Mouse (Mus musculus): ENCODE data around the gene Ugt1a10. TPM values are rescaled to one million over a fixed set of nuclear protein-coding genes. Genes with fewer than 3 reads are reported as not detected.

Ugt1a10 gene
- polyA plus RNA-seq, 1 experiment = not detected

GRCm38 (mm10) chr1:88235894-88236415 is 180.8 kb downstream of the Ugt1a10 start:
- TF ChIP-seq CTCF (IDR thresholded peaks at IDR 0.05; ENCODE audit: extremely low read depth, insufficient read length, insufficient replicate concordance, low read depth, low read length) (no peak), POLR2A (IDR thresholded peaks at IDR 0.05; ENCODE audit: low read depth, low read length) (no peak)
- no peaks in the 10 kb centered on the region for H3K4me1 ChIP-seq (ENCODE audit: control insufficient read depth, insufficient read depth, insufficient read length, low read length)
- H3K27me3 ChIP-seq (ENCODE audit: control insufficient read depth, insufficient read depth, low read length) = no peaks in the 10 kb centered on the region
- no peak overlapping the region for H3K4me3 ChIP-seq (ENCODE audit: low read depth, low read length)
- H3K27ac ChIP-seq (ENCODE audit: insufficient read depth, low read depth, low read length) = no peak overlapping the region
- no peaks in the 10 kb centered on the region for H3K36me3 ChIP-seq (ENCODE audit: control insufficient read depth, insufficient read depth, low read length)
- 60% methylated on average over 4 of the region's 4 CpGs for WGBS

GRCm38 (mm10) chr1:88237311-88237710 is 182.1 kb downstream of the Ugt1a10 start:
- Histone ChIP-seq H3K4me3 (ENCODE audit: low read depth, low read length) (no peak overlapping the region), H3K36me3 (ENCODE audit: control insufficient read depth, insufficient read depth, low read length) (no peaks in the 10 kb centered on the region), H3K27ac (ENCODE audit: insufficient read depth, low read depth, low read length) (no peak overlapping the region), H3K4me1 (ENCODE audit: control insufficient read depth, insufficient read depth, insufficient read length, low read length) (no peaks in the 10 kb centered on the region), H3K27me3 (ENCODE audit: control insufficient read depth, insufficient read depth, low read length) (no peaks in the 10 kb centered on the region)
- WGBS = 56% methylated on average over 5 of the region's 5 CpGs
- TF ChIP-seq POLR2A (IDR thresholded peaks at IDR 0.05; ENCODE audit: low read depth, low read length) (no peak), CTCF (IDR thresholded peaks at IDR 0.05; ENCODE audit: extremely low read depth, insufficient read length, insufficient replicate concordance, low read depth, low read length) (no peak)

GRCm38 (mm10) chr1:88238771-88239170 is 183.6 kb downstream of the Ugt1a10 start:
- H3K36me3 ChIP-seq (ENCODE audit: control insufficient read depth, insufficient read depth, low read length) = no peaks in the 10 kb centered on the region
- H3K4me1 ChIP-seq (ENCODE audit: control insufficient read depth, insufficient read depth, insufficient read length, low read length) = no peaks in the 10 kb centered on the region
- H3K27me3 ChIP-seq (ENCODE audit: control insufficient read depth, insufficient read depth, low read length) = no peaks in the 10 kb centered on the region
- 77% methylated on average over 6 of the region's 6 CpGs for WGBS
- no peak for TF ChIP-seq POLR2A (IDR thresholded peaks at IDR 0.05; ENCODE audit: low read depth, low read length)
- TF ChIP-seq CTCF (IDR thresholded peaks at IDR 0.05; ENCODE audit: extremely low read depth, insufficient read length, insufficient replicate concordance, low read depth, low read length) = no peak
- H3K4me3 ChIP-seq (ENCODE audit: low read depth, low read length) = no peak overlapping the region
- H3K27ac ChIP-seq (ENCODE audit: insufficient read depth, low read depth, low read length) = no peak overlapping the region

GRCm38 (mm10) chr1:88240072-88240471 is 184.9 kb downstream of the Ugt1a10 start:
- 66% methylated on average over 5 of the region's 5 CpGs for WGBS
- H3K4me1 ChIP-seq (ENCODE audit: control insufficient read depth, insufficient read depth, insufficient read length, low read length) = no peaks in the 10 kb centered on the region

GRCm38 (mm10) chr1:88240579-88240978 is 185.4 kb downstream of the Ugt1a10 start:
- TF ChIP-seq CTCF (IDR thresholded peaks at IDR 0.05; ENCODE audit: extremely low read depth, insufficient read length, insufficient replicate concordance, low read depth, low read length) (no peak), POLR2A (IDR thresholded peaks at IDR 0.05; ENCODE audit: low read depth, low read length) (no peak)
- Histone ChIP-seq H3K4me1 (ENCODE audit: control insufficient read depth, insufficient read depth, insufficient read length, low read length) (no peaks in the 10 kb centered on the region), H3K4me3 (ENCODE audit: low read depth, low read length) (no peak overlapping the region), H3K27me3 (ENCODE audit: control insufficient read depth, insufficient read depth, low read length) (no peaks in the 10 kb centered on the region), H3K36me3 (ENCODE audit: control insufficient read depth, insufficient read depth, low read length) (no peaks in the 10 kb centered on the region), H3K27ac (ENCODE audit: insufficient read depth, low read depth, low read length) (no peak overlapping the region)
- WGBS = 76% methylated on average over 4 of the region's 4 CpGs

More at GRCm38 (mm10) chr1:88240072-88240471, 184.9 kb downstream of the Ugt1a10 start:
- H3K4me3 ChIP-seq (ENCODE audit: low read depth, low read length) = no peak overlapping the region
- H3K36me3 ChIP-seq (ENCODE audit: control insufficient read depth, insufficient read depth, low read length) = no peaks in the 10 kb centered on the region
- TF ChIP-seq POLR2A (IDR thresholded peaks at IDR 0.05; ENCODE audit: low read depth, low read length) (no peak), CTCF (IDR thresholded peaks at IDR 0.05; ENCODE audit: extremely low read depth, insufficient read length, insufficient replicate concordance, low read depth, low read length) (no peak)
- no peaks in the 10 kb centered on the region for H3K27me3 ChIP-seq (ENCODE audit: control insufficient read depth, insufficient read depth, low read length)
- H3K27ac ChIP-seq (ENCODE audit: insufficient read depth, low read depth, low read length) = no peak overlapping the region

GRCm38 (mm10) chr1:88243861-88244260 is 188.7 kb downstream of the Ugt1a10 start:
- no peak overlapping the region for H3K27ac ChIP-seq (ENCODE audit: insufficient read depth, low read depth, low read length)
- TF ChIP-seq POLR2A (IDR thresholded peaks at IDR 0.05; ENCODE audit: low read depth, low read length) (no peak), CTCF (IDR thresholded peaks at IDR 0.05; ENCODE audit: extremely low read depth, insufficient read length, insufficient replicate concordance, low read depth, low read length) (no peak)
- WGBS = 66% methylated on average over 5 of the region's 5 CpGs
- H3K36me3 ChIP-seq (ENCODE audit: control insufficient read depth, insufficient read depth, low read length) = no peaks in the 10 kb centered on the region
- peaks cover 3% of the 10 kb centered on the region; the same call in 1 of the 2 replicates for H3K4me1 ChIP-seq (ENCODE audit: control insufficient read depth, insufficient read depth, insufficient read length, low read length)
- H3K27me3 ChIP-seq (ENCODE audit: control insufficient read depth, insufficient read depth, low read length) = no peaks in the 10 kb centered on the region
- H3K4me3 ChIP-seq (ENCODE audit: low read depth, low read length) = no peak overlapping the region

GRCm38 (mm10) chr1:88245881-88246280 is 190.7 kb downstream of the Ugt1a10 start:
- H3K4me3 ChIP-seq (ENCODE audit: low read depth, low read length) = no peak overlapping the region
- H3K27me3 ChIP-seq (ENCODE audit: control insufficient read depth, insufficient read depth, low read length) = no peaks in the 10 kb centered on the region
- no peak overlapping the region for H3K27ac ChIP-seq (ENCODE audit: insufficient read depth, low read depth, low read length)
- no peaks in the 10 kb centered on the region for H3K36me3 ChIP-seq (ENCODE audit: control insufficient read depth, insufficient read depth, low read length)
- H3K4me1 ChIP-seq (ENCODE audit: control insufficient read depth, insufficient read depth, insufficient read length, low read length) = peaks cover 3% of the 10 kb centered on the region; the same call in 1 of the 2 replicates
- no peak for TF ChIP-seq POLR2A (IDR thresholded peaks at IDR 0.05; ENCODE audit: low read depth, low read length)
- TF ChIP-seq CTCF (IDR thresholded peaks at IDR 0.05; ENCODE audit: extremely low read depth, insufficient read length, insufficient replicate concordance, low read depth, low read length) = no peak
- 71% methylated on average over 6 of the region's 6 CpGs for WGBS

Data from small intestine, adult 2 months (tissue).